Mouse (Mus musculus) lung, adult 2 months (tissue): ENCODE measurements at regions not wholly inside any gene's neighbourhood (a gene's known extent, or its start where the extent isn't known, plus 50 kb on each side); places are given as distances from the start of the nearest gene placed in this dataset.

Experiments
- CTCF ChIP-seq: fragments of 200-500 bp; IDR thresholded peaks from 2 replicates; pipeline ENCODE4 v1.5.1; 2011; ENCODE audit warnings: mild to moderate bottlenecking, low read length, control low read depth; ENCODE audit not compliant: insufficient read depth
- POLR2A ChIP-seq: fragments of 200-500 bp; IDR thresholded peaks from 2 replicates; pipeline ENCODE4 v1.6.1; 2011; ENCODE audit warnings: low read depth, mild to moderate bottlenecking, control low read depth, low read length, borderline replicate concordance; ENCODE audit errors: extremely low read depth

GRCm38 (mm10) chr1:183677585-183677984, 259.6 kb downstream of the Hhipl2 start:
- TF ChIP-seq CTCF = no peak
- no peak for TF ChIP-seq POLR2A
